Mouse (Mus musculus) forebrain, embryonic 13.5 days (tissue): ENCODE measurements at regions not wholly inside any gene's neighbourhood (a gene's known extent, or its start where the extent isn't known, plus 50 kb on each side); places are given as distances from the start of the nearest gene placed in this dataset.

Experiments
- ATAC-seq: fragments of 200-750 bp; cut with Nextera tagmentation; 2 replicates; pipeline ENCODE4 v1.8.0; 2017
- H3K27ac ChIP-seq: fragments of 300-500 bp; sonication (generic); 2 replicates; pipeline ENCODE4 v1.5.1; 2015; ENCODE audit warnings: inconsistent platforms, mild to moderate bottlenecking, moderate library complexity
- H3K27me3 ChIP-seq: fragments of 300-500 bp; sonication (generic); 2 replicates; pipeline ENCODE4 v1.6.1; 2015; ENCODE audit warnings: mild to moderate bottlenecking, inconsistent platforms
- H3K36me3 ChIP-seq: fragments of 300-500 bp; sonication (generic); 2 replicates; pipeline ENCODE4 v1.6.1; 2015; ENCODE audit warnings: mild to moderate bottlenecking, inconsistent platforms; ENCODE audit not compliant: poor library complexity, severe bottlenecking
- H3K4me1 ChIP-seq: fragments of 300-500 bp; sonication (generic); 2 replicates; pipeline ENCODE4 v1.6.1; 2015; ENCODE audit warnings: inconsistent platforms
- H3K4me2 ChIP-seq: fragments of 300-500 bp; sonication (generic); 2 replicates; pipeline ENCODE4 v1.6.1; 2015; ENCODE audit warnings: inconsistent platforms, mild to moderate bottlenecking, moderate library complexity
- H3K4me3 ChIP-seq: fragments of 300-500 bp; sonication (generic); 2 replicates; pipeline ENCODE4 v1.5.1; 2015; ENCODE audit warnings: mild to moderate bottlenecking, inconsistent platforms
- H3K9ac ChIP-seq: fragments of 300-500 bp; sonication (generic); 2 replicates; pipeline ENCODE4 v1.6.1; 2015; ENCODE audit warnings: mild to moderate bottlenecking, inconsistent platforms
- H3K9me3 ChIP-seq: fragments of 300-500 bp; sonication (generic); replicated peaks from 2 replicates; pipeline ENCODE4 v1.6.1; 2016; ENCODE audit warnings: inconsistent platforms
- WGBS: fragments of 180-500 bp; shearing (Covaris S2); methylation state at CpG from one replicate; pipeline ENCODE4 v1.1.7; 2015; 5-methylcytosine and 5-hydroxymethylcytosine counted together

DNA sequence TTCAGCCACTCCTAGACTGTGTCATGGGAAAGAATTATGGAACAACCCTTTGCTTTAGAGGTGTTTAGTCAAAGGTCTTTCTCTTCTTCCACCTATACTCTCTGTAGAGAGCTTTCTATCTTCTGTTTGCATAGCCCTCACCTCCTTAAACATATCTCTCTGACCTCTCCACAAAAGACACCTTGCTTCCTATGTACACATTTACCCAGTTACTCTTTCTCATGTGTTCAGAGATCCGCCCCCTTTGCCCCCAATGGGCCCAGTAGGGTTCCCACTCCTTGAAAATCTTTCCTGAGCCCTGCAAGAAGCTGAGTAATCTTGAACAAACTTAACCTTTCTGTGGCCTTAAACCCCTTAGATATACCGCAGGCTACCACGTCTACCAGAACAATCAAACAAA lies 2734.4 kb upstream of the 5930422O12Rik start:
- Histone ChIP-seq H3K27ac (no peak overlapping the region), H3K9ac (no peak overlapping the region), H3K4me3 (no peak overlapping the region), H3K4me1 (no peaks in the 10 kb centered on the region), H3K4me2 (no peak overlapping the region), H3K9me3 (no peaks in the 10 kb centered on the region), H3K36me3 (no peaks in the 10 kb centered on the region), H3K27me3 (no peaks in the 10 kb centered on the region)
- WGBS = 89% methylated on average over 3 of the region's 3 CpGs
- no peak for ATAC-seq

DNA sequence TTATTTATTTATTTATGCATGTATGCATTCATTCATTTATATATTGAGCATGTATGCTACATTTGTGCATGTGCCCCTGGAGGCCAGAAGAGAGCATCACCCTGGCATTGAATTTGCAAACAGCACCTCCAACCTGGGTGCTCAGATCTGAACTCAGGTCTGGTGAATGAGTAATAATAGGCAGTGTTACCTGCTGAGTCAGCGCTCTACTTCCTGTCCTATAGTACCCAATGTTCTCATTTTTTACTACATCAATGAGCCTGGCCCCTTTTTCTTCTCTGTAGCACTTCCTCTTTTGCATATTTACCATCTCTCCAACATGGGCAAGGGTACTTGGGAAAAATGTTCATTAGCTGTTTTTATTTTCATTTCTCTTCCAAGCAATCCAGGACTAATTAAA lies 2711.9 kb upstream of the 5930422O12Rik start:
- Histone ChIP-seq H3K9me3 (no peaks in the 10 kb centered on the region), H3K4me1 (no peaks in the 10 kb centered on the region), H3K9ac (no peak overlapping the region), H3K4me2 (no peak overlapping the region), H3K4me3 (no peak overlapping the region), H3K27me3 (no peaks in the 10 kb centered on the region), H3K36me3 (no peaks in the 10 kb centered on the region), H3K27ac (no peak overlapping the region)
- ATAC-seq = no peak
- 96% methylated on average over 1 of the region's 1 CpGs for WGBS

DNA sequence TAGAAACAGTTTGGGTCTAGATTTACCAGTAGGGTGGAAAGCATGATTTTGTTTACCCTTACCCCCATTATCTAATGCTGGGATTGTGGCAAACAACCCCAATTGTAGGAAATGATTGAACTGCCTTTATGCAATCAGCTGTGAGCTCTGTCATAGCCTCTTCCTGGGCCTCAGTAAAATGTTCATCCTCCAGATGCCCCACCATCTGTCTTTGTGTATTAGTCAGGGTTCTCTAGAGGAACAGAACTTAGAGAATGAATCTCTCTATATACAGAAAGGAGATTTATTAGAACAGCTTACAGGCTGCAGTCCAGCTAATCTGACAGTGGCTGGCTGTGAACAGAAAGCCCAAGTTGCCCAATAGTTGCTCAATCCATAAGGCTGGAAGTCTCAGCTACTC lies 2698.1 kb upstream of the 5930422O12Rik start:
- H3K4me1 ChIP-seq = peaks cover 19% of the 10 kb centered on the region
- H3K9ac ChIP-seq = no peak overlapping the region
- no peaks in the 10 kb centered on the region for H3K36me3 ChIP-seq
- H3K27me3 ChIP-seq = no peaks in the 10 kb centered on the region
- ATAC-seq = no peak
- no peak overlapping the region for H3K4me3 ChIP-seq
- H3K27ac ChIP-seq = no peak overlapping the region
- no peak overlapping the region for H3K4me2 ChIP-seq
- H3K9me3 ChIP-seq = no peaks in the 10 kb centered on the region

DNA sequence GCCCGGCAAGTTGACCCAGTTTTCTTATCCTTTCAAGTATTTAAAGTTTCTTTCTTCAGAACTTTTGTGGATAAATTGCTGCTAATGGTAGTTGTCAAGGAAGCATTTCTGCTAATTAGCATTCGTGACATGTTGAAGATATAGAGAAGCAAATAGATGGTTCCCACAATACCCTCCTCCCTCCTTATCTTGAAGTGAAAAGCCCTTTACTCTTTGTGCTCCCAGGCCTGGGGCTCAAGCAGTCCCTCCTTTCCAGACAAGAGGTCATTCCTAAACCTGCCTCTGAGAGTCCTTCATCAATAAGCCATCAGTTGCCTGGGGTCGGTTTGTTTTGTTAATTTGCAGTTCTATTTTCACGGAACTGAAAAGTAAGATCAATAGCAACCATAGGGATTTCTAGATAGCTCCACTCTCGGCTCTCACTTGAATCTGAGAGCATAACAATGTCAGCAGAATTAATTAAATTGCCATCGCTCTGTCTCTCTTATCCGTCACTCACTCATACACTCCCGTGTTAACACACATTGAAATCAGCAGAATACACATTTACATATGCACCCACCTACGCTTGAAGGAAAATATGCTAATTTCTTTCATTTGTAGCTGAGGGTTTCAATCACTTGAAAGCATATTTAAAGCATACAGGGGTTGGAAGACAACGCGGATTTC lies 2695.8 kb upstream of the 5930422O12Rik start:
- Histone ChIP-seq H3K9ac (no peak overlapping the region), H3K27ac (no peak overlapping the region), H3K36me3 (no peaks in the 10 kb centered on the region), H3K4me1 (peaks cover 19% of the 10 kb centered on the region), H3K9me3 (no peaks in the 10 kb centered on the region), H3K4me2 (peak overlapping the region; percentile 26; the same call in 1 of the 2 replicates), H3K4me3 (no peak overlapping the region), H3K27me3 (no peaks in the 10 kb centered on the region)
- WGBS = 30% methylated on average over 11 of the region's 11 CpGs
- ATAC-seq = peak; percentile 88

DNA sequence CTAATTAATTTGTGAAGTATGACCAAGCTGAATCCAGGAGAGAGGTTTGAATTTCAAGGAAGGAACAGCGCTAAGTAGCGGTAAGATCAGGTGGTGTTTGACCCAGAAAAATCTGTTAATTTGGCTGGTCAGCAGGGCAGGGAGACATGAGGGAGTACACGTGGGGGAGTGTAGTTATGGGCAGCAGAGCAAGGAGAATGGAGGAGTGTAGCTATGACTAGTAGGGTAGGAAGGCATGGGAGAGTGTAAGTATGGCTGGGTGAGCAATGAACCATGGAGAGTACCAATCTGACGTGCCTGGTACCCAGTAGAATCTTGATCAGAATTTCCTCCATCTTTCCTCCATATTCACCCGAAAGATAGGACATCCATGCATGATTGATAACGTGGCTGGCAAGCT lies 2695.1 kb upstream of the 5930422O12Rik start:
- no peaks in the 10 kb centered on the region for H3K36me3 ChIP-seq
- H3K4me1 ChIP-seq = peaks cover 19% of the 10 kb centered on the region
- H3K9ac ChIP-seq = no peak overlapping the region
- no peaks in the 10 kb centered on the region for H3K27me3 ChIP-seq
- H3K4me3 ChIP-seq = no peak overlapping the region
- H3K4me2 ChIP-seq = no peak overlapping the region
- peak; percentile 56; the same call in 1 of the 2 replicates for ATAC-seq
- H3K9me3 ChIP-seq = no peaks in the 10 kb centered on the region
- 78% methylated on average over 6 of the region's 6 CpGs for WGBS
- H3K27ac ChIP-seq = no peak overlapping the region

DNA sequence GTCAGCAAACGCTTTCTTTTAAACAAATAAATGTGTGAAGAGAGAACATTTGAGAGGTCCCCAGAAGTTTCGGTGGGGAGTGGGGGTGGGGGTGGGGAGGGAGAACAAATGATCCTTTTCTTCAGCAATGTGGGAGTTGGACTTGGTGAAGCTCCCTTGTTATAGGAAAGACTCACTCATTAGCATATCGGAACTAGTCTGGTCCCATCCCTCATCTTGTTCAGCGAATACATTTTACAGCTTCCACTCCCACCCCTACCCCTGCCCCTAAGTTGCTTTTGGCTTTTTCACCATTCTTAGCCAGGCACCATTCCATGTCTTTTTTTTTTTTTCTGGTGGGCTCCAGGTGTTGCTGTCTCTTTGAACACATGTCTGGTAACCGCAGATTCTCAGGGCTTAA lies 2693.2 kb upstream of the 5930422O12Rik start:
- ATAC-seq = no peak
- H3K4me1 ChIP-seq = peaks cover 19% of the 10 kb centered on the region
- H3K27me3 ChIP-seq = no peaks in the 10 kb centered on the region
- no peak overlapping the region for H3K27ac ChIP-seq
- no peak overlapping the region for H3K4me2 ChIP-seq
- H3K36me3 ChIP-seq = no peaks in the 10 kb centered on the region
- no peak overlapping the region for H3K9ac ChIP-seq
- H3K4me3 ChIP-seq = no peak overlapping the region
- 61% methylated on average over 5 of the region's 5 CpGs for WGBS
- no peaks in the 10 kb centered on the region for H3K9me3 ChIP-seq

DNA sequence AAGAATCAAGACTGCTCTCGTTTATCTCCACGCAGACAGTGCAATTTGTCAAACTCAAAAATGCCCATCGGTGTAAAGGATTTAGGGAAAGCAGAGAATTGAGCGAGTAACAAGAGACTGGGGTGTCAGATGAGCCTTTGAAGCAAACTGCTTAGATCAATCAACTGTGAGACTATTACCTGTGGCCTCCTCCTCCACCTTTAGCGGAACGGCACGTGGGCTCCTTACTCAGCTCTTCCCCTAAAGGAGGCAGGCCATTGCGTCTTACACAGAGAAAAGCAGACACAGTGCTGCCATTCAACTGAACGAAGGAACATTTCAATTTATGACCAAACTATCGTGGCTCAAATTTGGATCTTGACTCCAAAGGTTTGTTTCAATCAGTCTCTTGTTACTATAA lies 2692.8 kb upstream of the 5930422O12Rik start:
- H3K4me3 ChIP-seq = no peak overlapping the region
- H3K4me2 ChIP-seq = no peak overlapping the region
- H3K36me3 ChIP-seq = no peaks in the 10 kb centered on the region
- no peaks in the 10 kb centered on the region for H3K27me3 ChIP-seq
- WGBS = 81% methylated on average over 10 of the region's 10 CpGs
- no peak overlapping the region for H3K9ac ChIP-seq
- no peak for ATAC-seq
- H3K27ac ChIP-seq = no peak overlapping the region
- peaks cover 19% of the 10 kb centered on the region for H3K4me1 ChIP-seq
- H3K9me3 ChIP-seq = no peaks in the 10 kb centered on the region

DNA sequence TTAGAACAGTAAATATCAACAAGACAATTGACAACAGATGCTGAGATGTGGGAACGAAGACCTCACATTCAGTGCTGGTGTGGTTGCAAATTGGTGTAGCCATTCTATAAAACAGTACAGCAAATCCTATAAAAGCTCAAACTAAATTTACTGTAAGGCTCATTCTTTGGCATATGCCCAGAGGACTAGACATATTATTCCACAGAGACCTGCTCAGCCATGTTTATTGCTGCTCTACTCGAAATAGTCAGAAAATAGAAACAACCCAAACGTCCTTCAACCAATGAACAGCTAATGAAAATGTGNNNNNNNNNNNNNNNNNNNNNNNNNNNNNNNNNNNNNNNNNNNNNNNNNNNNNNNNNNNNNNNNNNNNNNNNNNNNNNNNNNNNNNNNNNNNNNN lies 2681.6 kb upstream of the 5930422O12Rik start:
- Histone ChIP-seq H3K4me2 (no peak overlapping the region), H3K27me3 (no peaks in the 10 kb centered on the region), H3K4me3 (no peak overlapping the region), H3K9me3 (no peaks in the 10 kb centered on the region), H3K4me1 (no peaks in the 10 kb centered on the region), H3K36me3 (no peaks in the 10 kb centered on the region), H3K9ac (no peak overlapping the region), H3K27ac (no peak overlapping the region)
- 86% methylated on average over 3 of the region's 3 CpGs for WGBS
- ATAC-seq = no peak
